Mouse (Mus musculus) spleen, postnatal 10 days (tissue): Measurements from ENCODE around the gene Pttg1ip.

Source experiments
- DNase-seq, 2 experiments: peaks; one replicate each; pipeline ENCODE4 v3.0.0; 2021 to 2022; ENCODE audit warnings: low spot score in 2 of 2

Pttg1ip gene

DNA sequence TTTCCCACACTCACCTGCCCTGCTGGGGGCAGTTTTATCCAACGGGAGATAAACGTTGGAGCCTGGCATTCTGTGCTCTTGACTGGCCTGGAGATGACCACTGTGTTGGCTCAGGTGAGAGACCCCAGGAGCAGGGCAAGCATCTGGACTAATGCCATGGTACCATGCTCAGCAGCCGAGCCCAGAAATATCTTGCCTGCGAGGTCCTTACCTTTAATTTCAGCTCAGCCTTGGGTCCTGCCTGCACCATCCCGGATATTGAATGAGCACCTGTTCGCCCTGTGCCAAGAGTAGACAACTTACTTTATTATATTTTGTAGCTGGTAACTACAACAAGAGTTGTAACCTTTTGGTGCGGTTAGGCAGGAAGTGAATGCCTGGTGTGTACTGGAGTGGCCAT lies 25.3 kb downstream of the Pttg1ip start:
- DNase-seq, result no peak

DNA sequence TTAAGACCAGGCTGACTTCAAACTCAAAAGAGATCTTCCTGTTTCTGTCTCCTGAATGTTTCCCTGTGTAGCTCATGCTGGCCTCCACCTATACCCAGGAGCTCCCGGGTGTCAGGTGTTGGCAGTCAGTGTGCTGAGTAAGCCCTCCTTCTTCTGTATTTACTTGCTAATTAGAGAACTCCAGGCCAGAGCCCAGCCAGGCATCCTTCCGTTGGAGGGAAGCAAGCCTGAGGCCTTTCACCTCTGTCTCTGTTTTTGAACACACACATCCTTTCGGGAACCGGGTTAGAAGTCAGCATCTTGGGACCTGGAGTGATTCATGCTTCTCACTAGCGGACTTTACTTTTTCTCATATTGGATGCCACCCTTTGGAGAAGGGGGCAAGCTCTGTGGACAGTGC lies 25.9 kb downstream of the Pttg1ip start:
- DNase-seq, result no peak

DNA sequence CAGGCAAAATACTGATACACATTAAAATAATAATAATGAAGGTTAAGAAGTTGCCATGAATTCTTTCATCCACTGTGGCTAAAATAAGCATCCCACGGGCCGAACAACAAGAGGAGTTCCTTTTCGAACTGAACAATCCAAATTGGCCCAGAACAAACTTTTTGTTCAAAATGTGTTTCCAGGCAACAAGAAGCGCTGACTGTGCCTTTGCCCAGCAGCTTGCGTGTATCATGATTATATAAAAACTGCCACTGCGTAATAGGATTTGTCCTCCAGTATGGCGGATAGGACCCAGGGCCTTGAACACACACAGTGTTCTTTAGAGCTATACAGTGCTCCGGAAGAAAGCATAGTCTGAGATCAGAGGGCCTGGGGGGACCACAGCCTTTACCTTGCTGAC lies 27.1 kb downstream of the Pttg1ip start:
- DNase-seq, result no peak

DNA sequence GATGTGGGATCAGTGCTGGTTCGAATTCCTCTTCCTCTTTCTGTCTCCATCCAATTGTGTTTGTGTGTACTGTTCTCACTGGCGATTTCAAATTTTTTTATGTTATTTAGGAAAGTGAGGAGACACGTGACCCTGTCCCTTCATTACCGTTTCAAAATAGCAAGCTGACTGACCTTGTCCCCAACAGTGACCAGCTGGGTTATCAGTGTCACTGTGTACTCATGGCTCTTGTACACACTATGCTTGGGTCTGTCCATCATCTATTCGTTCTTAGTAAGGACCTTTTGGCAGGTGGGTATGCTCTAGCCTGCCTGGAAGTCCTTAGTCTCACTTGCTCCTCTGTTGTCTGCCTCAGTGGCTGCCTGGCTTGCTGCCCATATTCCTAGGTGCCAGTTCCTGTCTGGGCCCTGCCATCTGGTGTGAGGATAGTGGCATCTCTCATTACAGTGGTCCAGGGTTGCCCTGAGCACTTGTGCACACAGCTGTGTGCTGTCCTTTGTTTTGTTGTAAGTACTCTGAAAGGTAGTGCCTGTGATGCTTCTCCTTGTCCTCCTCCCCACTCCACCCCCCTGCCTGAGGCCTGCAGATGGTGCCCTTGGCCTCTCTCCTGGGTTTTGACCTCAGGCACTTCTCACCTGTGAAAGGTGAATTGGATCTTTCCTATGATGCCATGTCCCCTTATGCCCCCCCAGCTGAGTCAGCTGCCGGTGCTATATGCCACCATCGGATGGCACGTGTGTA lies 28.9 kb downstream of the Pttg1ip start:
- DNase-seq, result no peak

DNA sequence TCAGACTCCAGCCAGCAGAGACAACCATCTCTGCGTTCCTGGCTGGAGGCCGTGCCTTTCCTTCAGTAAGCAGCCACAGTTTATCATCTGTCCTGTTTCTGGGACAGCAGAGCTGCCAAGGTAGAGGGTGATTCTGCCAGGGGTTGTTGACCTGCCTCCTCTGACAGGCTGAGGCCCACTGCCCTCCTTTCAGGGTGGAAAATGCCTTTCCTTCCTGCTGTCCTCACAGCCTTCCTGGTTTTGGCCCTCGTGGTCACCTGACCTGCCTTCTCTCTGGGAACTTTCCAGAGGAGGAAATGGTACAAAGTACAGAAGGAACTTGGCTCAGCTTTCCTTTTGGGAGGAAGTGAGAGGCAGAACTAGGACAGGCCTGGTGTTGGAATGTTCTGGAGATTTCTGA lies 31.9 kb downstream of the Pttg1ip start:
- no peak for DNase-seq

DNA sequence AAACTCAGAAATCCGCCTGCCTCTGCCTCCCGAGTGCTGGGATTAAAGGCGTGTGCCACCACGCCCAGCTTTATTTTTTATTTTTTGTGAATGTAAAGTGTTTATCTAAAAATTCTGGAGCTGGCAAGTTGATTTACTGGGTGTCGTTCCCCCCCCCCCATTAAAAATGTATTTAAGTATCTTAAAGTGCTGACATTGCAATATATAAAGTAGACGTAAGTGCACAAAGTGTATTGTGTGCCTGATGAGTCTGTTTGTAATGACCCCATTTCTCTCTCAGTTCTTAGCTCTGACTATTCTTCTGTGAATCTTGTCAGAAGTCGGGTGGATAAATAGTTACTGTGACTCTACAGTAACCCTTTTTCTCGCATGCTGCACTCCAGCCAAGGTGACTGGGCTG lies 34.1 kb downstream of the Pttg1ip start:
- DNase-seq, result no peak

DNA sequence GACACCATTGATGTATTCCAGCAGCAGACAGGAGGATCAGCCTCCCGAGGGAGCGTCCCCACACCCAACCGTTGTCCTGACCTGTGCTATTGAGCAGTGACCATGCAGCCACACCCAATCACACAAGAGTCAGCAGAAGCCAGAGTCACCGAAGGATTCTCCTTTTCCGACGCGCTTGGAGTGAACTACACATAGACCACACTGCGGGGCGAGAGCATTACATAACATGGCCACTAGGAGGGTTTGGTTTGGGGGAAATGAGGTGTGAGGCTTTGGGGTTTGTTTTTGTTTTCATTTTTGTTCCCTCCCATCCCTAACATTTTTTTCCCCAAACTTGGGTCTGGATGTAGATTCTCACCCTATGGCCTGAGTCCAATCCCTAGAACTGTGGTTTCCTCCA lies 34.6 kb downstream of the Pttg1ip start:
- no peak for DNase-seq

DNA sequence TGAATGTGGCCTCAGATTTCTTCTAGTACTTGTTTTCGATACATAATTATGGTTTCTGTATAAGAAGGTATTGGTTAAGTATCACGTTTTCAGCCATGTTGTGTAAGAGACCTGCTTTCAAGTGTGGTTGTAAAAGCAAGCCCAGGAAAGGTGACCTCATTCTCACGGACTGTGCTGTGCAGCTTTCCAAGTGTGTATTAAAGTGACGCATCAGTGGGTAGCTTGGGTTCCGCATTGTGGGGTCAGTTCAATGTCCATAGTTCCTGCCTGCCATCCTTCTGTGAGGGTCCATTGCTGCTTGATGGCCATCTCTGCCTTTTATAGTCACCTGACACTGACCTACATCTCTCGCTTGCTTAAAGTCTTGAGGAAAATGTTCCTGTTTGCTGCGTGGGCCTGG lies 35.4 kb downstream of the Pttg1ip start:
- DNase-seq, result no peak

DNA sequence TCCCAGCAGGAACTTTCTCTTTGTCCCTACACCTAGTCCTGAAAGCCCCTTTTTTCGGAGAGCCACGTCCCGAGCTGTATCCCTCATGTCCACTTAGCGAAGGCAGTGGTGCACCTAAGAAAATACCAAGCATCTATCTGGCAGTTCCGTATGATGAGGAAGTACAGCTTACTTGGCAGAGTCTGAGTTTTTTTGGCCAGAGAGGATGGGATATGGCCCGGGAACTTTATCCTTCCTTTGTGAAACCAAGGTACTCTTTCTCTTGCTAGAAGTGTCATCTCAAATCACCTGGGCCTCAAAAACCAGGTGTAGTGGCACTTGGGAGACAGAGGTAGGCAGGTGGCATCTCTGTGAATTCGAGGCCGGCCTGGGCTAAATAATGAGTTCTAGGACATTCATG lies 40.0 kb downstream of the Pttg1ip start:
- no peak for DNase-seq

DNA sequence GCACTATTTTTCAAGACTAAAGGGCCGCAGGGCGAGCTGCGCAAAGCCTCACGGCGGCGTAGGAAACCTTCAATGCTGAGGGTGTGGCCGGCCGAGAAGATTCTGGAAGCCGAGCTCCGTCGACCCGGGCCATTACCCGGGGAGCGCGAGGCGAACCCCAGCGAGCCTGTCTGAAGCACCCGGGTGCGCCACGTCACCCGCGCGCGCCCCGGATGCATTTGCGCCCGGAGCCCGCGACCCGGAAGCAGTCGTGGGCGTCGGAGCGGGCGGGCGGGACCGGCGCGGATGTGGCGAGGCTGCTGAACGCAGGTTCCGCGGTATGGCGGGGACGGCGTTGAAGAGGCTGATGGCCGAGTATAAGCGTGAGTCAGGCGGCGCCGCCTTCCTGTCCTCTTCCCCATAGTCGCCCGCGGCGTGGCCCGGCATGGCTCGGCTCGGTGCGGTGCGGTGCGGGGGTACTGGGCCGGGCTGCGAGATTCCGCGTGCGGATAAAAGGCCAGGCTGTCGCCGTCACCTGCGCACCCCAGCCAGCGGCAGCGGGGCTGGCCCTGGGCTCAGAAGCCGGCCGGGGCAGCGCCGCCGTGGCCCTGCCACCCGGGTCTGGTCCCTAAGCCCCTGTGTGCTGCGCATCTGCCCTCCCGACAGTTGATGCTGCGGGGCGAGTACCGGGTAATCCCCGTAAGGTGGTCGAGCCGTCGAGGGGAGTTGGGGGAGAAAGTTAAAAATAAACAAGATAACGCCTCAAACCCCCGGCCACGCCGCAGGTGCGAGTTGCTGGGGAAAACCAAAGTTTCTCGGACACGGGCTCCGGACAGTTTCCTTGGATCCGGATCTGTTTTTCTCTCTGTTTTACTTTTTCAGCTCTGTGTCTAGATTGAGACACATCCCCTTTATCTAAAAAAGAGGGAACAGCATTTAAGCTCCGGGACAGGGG lies 40.8 kb downstream of the Pttg1ip start, which contains the start of gene Ube2g2:
Gene Ube2g2 (plus strand): TSS at position 221 of the 934 bp plus-strand sequence.
- DNase-seq, result peak; percentile 90 to 95

DNA sequence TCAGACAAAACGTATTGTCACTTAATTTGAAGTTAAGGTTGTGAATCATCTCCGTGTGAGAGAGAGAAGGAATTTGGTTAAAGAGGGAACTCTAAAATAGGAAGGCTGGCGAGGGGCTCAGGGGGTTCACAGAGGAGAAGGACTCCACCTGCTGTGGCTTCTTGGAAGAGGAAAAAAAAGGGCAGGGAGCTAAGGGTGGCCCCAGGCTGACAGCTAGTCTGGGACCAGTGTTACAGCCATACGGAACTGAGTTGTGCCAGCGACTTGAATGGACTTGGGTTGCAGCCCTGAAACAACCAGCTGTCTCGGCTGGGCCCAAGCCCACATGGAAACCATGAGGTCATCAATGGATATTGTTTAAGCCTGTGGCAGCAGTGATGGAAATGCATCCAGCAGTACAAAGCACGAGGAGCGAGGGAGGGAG lies 41.6 kb downstream of the Pttg1ip start:
- peak; percentile 27 to 28 for DNase-seq

DNA sequence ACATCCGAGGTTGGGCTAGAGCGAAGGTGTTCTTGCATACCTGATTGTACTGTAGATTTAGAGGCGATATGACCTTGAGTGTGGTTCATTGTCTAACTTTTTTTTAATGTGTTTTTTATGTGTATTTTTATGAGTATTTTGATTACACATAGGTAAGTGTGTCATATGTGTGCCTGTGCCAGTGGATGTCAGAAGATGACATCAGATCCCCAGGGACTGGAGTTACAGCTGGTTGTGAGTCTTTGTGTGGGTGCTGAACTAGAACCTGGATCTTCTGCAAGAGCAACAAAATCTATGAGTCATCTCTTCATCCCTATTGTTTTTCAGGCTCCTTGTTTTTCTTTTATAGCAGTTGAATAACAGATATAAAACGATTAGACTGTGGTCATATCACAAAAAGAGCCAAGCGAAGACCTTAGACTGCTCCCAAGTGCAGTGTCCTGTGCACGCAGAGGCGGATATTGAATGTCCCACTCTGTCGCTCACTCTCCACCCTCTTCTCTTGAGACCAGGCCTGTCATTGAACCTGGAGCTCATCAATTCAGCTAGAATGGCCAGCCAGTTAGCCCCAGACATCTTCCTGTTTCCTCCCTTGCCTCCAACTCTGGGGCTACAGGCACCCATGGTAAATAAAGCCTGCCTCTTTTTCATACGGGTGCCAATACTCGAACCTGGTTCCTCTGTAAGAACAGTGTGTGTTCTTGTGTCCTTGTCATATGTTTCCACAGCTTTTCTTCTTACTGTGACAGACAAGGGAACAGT lies 42.3 kb downstream of the Pttg1ip start:
- DNase-seq, result no peak

DNA sequence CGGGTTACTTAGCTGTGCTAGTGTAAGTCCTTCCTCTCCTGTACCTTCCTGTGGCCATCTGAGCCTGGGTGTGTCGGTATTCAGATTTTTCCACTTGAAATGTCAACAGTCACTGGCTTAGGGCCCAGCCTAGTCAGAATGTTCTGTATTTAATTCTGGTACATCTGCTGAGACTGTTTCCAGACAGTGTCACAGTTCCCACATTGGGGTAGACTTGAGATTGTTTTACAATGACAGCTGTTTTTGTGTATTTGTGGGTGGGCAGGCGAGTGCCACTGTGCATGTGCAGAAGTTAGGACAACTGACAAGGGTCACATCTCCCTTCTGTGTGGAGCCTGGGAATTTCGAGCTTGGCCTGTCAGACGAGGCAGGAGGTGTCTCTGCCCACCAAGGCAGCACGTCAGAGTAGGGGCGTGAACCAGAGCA lies 43.1 kb downstream of the Pttg1ip start:
- DNase-seq, result no peak

DNA sequence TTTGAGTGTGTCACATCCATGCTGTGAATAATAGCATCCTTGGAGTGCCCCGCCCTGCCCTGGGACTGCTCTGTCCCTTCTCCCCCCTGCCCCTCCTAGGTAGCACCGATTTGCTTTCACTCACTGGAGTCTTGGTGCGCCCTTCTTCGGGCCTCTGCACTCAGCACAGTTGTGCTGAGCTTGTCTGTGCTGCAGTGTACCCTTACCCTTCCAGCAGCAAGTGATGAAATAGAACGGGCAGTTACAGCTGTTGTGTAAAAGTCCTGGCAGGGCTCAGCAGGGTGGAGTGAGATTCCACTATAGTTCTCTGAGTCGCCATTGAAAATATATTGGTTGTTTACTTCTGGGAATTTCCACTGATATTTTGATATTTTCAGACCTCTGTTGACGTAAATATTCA lies 44.5 kb downstream of the Pttg1ip start:
- DNase-seq, result no peak

DNA sequence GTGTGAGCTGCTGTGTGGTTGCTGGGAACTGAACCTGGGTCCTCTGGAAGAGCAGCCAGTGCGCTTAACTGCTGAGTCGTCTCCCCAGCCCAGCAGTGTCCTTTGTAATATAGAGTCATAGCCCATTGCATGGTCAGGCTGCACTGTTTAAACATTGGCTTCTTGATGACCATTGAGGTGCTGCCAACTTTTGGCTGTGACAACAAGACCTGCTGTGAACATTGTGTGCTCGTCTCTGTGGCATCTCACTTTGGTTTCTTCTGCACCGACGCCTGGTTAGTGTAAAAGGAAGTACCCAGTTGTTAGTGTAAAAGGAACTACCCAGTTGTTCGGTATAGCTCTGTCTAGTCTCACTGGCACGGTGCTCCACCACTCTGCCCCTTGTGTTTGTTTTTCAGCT lies 45.1 kb downstream of the Pttg1ip start:
- no peak for DNase-seq

DNA sequence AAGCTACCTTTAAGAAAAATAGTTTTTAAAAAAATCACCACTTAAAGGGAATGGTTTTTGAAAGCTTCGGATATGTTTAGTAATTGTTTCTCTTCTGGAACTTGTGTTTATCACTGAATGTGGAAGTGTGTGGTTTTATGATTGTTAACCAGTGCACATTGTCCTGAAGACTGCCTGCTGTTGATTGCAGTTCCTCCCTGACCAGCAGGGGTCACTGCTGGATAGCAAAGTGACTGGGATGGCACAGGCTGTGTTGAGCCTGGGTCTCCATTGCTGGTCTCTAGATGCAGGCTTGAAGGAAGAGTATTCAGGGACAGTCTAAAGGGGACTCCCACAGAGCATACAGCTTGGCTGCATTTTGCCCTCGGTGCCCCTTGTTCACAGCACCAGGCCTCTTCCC lies 46.0 kb downstream of the Pttg1ip start:
- peak; percentile 75 to 87 for DNase-seq

DNA sequence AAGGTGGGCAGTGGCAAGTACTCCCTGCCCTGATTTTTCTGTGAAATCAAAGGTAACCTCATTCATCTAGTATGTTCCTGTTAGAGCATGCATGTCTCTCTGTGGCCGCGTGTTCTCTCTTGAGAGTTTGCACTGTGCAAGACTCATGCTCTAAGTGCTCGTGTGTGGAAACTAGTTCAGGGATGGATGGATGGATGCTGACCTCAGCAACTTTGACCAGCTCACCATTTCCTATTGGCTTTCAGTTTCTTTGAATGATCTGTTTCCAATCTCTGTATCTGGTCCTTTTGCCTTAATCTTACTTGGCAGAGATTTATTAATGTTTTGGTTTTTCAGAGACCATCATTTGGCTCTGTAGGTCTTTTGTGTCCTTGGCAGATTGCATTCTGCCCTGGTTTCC lies 47.6 kb downstream of the Pttg1ip start:
- no peak for DNase-seq

DNA sequence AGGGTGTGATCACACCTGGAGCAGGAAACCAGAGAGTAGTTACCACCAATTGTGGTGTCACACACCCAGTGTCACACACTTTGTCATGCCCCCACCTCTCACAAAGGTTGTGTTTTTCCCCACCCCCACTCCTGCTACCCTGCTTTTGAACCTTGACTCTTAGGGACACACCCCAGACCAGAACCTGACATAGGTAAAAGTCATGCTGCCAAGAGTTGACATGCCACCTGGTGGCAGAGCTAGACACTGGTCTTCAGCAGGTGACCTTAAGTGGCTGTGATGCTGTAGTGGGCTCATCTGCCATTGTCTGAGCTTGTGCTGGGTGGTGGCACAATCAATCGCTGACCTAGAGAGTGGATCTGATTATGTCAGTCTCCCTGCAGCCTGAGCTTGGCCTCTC lies 48.5 kb downstream of the Pttg1ip start:
- no peak for DNase-seq

DNA sequence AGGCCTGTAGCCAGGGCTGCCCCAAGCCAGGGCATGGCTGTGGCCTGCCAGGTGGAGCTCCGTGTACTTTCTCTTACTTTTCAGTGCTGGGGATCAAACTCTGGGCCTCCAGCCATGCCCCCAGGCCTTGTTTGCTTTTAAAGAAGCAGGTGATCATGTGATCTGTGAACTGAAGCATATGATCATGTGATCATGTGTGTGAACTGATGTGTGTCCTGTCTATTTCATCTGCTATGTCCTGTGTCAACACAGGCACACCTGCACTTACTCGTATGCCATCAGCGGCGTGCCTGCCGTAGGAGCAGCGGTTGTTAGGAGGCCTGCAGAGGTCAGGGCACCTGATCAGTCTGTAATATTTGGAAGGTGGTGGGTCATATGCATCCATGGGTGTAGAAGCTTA lies 52.5 kb downstream of the Pttg1ip start:
- no peak for DNase-seq

DNA sequence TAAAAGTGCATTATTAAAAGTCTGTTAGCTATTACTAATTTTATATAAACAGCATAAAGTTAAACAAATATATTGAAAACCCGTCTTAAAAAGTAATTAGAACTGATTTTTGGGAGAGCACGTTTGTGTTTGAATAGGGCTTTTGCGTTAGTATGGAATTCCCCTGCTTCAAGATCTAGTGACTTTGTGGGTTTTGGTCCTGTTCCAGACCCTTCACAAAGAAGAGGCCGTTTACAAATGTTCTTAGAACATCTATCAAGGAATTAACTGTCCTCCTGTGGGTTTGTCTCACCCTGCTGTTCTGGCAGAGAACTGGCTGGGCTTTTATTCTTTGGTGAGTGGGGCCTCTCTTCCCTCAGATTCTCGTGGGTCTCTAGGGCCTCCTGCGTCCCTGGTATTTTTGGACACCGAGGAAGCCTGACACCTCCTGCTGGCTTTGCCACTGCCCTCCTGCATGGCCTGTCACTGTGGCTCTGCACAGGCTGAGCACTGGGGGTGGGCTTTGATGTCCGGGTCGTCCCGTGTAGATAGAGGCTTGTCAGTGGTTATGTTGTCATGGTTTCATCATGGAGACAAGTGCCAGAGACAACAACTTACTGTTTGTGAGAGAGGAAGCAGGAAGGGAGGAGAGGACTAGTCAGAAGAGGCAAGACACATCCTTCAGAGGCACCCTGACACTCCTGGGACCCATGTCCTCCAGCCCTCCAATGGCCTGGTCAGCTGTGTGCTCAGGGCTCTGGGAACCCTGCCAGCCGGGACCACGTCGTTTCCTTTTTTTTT lies 53.1 kb downstream of the Pttg1ip start:
- DNase-seq, result no peak

DNA sequence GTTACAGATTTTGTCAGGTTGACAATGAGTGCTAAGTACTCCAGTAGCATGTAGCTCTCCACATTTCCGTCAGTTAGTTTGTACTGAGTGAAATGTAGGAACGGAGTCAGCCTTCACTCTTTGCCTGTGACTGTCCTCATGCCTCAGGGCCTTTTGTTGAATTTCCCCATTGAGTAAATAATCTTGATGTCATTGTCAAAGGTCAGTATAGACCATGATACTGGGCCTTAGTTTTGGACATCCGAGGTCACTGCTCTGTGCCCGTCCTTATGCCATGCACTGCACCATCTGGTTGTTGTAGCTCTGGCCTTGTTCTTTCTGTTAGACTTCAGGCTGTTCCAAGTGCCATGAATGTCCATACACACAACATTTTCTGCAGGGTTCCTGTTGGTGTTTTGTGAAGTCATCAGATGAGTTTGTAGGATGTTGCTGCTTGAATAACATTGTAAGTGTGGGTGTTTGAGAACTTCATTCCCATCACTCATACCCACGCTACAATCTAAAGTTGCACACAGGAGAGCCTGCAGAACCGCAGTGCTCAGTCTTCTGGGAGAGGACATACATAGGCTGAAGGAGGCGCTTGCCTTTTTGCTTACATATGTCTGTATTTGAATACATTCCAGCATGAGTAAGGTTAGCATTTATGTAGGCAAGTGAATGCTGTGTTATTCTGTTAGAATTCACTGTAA lies 54.9 kb downstream of the Pttg1ip start:
- no peak for DNase-seq
